Mouse (Mus musculus): ENCODE measurements around the gene Kcnab1.

The Kcnab1 gene

DNA sequence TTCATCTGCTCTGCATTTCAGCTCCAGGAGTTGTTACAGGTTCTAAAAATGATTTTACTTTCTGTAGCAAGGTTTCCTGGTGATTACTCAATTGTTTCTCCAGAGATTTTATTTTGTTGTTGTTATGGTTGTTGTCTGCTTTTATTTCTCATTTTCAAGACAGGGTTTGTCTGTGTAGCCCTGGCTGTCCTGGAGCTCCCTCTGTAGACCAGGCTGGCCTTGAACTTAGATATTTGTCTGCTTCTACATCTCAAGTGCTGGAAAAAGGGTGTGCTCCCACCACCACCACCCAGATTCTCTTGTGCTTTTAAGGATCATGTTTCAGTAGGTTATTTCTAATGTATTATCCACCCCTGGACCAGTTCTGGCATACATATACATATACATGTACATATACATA is 207.6 kb downstream of the Kcnab1 start:
- DNase-seq (ENCODE audit: low spot score in 2 of 2): no peak

DNA sequence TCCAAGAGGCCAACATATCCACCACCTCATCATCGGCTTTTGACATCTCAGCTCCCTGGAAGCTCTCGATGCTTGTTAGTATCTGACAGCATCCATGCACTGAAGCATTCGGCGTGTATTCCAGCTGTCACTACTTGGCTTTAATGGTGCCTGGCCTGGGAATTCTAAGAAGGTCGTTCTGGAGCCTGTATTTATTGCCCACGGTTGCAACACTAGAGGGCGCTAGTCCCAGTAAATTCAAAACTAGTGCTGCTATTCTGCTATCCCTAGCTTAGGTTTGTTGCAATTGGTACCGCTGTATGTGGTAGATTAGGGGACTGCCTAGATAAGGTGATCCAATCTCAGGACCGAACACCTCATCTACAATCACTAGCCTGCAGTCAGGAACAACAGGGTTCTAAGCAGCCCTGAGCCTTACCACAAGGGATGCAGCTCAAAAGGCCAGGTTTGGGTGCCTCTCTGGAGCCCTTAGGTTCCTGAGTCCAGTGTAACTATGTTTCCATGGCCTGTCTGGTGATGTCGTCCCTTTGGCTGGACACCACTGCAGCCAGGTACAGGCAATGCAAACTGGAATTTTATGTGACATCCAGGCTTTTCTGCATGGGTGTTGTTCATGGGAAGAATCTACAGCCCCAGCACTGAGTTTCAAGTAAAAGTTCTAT is 208.8 kb downstream of the Kcnab1 start:
- no peak for DNase-seq (ENCODE audit: low spot score in 2 of 2)

DNA sequence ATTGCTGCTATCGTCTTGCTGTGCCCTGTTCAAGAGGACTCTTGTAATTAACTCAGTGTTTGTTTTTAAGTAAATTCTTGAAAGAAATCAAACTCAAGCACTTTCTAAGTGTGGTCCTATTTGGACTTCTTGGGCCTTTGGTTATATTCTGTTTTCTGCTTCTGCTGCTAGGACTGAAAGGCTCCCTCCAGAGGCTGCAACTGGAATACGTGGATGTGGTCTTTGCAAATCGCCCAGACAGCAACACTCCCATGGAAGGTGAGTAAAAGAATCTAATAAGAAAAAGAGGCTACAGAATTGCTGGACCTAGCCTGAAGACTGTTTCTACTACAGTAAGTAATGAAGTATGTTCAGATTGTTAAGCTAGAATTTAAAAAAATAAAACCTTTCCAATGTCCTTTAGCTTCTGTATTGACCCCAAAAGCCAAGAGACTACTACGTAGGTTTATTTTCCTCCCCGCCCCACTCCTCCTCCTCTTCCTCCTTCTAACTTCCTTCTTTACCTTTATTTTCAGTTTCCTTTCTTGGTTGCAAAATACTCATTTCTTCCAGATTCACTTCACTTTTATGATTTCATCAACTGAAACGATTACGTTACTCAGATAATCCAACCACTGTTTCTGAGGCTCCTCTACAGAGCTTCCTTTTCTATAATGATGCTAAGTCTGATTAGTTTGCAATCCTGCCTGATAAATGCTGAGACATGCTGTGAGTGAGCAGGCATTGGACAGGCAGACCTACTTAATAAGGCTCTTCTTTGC is 210.2 kb downstream of the Kcnab1 start:
- no peak for DNase-seq (ENCODE audit: low spot score in 2 of 2)

- no peak for DNase-seq (ENCODE audit: low spot score in 2 of 2)
These were observed 211.8 kb downstream of the Kcnab1 start for GRCm38 (mm10) chr3:65320990-65321389.

- DNase-seq (ENCODE audit: low spot score in 2 of 2): peak in 1 of 2 experiments; percentile 18
These were observed 213.0 kb downstream of the Kcnab1 start for GRCm38 (mm10) chr3:65321981-65322779.

GRCm38 (mm10) chr3:65325254-65325653 is 216.1 kb downstream of the Kcnab1 start:
- no peak for DNase-seq (ENCODE audit: low spot score in 2 of 2)

DNA sequence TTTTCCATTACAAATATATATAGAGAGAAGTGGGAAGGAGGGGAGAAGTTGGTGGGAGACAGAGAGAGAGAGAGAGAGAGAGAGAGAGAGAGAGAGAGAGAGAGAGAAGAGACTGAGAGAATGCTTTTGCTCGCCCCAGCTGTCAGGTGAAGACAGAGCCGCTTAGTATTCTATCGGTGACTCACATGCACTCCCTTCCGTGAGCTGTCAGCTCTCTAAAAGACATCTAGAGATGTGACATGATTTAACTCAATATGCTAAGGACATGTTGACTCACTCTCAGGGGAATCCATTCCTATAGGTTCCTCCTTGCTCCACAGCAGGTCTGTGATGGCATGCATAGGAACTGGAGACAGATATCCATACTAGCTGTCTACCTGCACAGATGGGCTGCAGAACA is 219.6 kb downstream of the Kcnab1 start:
- no peak for DNase-seq (ENCODE audit: low spot score in 2 of 2)

GRCm38 (mm10) chr3:65337835-65338464 is 228.8 kb downstream of the Kcnab1 start:
- DNase-seq (ENCODE audit: low spot score in 2 of 2): no peak

GRCm38 (mm10) chr3:65340173-65340951 is 231.2 kb downstream of the Kcnab1 start:
- DNase-seq (ENCODE audit: low spot score in 2 of 2): no peak

- no peak for DNase-seq (ENCODE audit: low spot score in 2 of 2)
These were observed 237.0 kb downstream of the Kcnab1 start for GRCm38 (mm10) chr3:65346176-65346575.

GRCm38 (mm10) chr3:65352278-65353127 is 243.3 kb downstream of the Kcnab1 start:
- DNase-seq (ENCODE audit: low spot score in 2 of 2): no peak

GRCm38 (mm10) chr3:65353263-65354037 is 244.3 kb downstream of the Kcnab1 start:
- no peak for DNase-seq (ENCODE audit: low spot score in 2 of 2)

DNA sequence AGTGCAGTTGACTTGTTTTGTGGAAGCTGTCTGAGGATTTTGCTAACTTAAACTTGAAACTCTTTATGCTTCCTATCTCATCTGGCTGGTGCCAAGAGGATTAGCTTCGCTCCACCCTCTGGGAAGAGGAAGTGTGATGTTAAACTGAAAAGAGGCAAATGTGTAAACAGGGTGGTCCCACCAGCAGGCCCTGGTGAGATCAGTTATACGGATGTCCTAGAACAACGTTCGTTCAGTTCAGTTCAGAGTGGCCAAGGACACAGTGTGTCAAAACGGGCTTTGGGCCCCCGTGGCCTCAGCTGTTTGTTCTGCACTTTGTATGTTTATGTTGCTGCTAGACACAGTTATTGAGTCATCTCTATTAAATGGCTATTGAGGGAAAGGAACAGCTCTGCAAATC is 246.3 kb downstream of the Kcnab1 start:
- no peak for DNase-seq (ENCODE audit: low spot score in 2 of 2)

DNA sequence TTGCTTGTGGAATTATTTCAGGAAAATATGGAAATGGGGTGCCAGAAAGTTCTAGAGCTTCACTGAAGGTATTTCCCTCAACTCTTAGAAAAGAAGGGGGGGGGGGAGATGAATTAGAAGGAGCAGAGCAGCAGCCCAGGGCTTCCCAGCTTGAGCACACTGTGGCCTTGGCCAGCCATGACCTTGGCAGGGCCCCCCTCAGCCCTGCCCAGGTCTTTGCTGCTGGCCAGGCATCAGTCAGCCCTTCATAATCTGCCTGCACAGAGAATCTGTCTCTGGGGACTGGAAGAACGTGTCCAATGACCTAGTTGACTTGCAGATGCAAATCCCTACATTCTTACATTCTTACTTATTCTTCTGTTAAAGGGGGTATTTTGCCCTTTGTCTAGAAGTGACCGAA is 249.1 kb downstream of the Kcnab1 start:
- DNase-seq (ENCODE audit: low spot score in 2 of 2): no peak

- DNase-seq (ENCODE audit: low spot score in 2 of 2): no peak
These were observed 249.7 kb downstream of the Kcnab1 start for GRCm38 (mm10) chr3:65358841-65359240.

- no peak for DNase-seq (ENCODE audit: low spot score in 2 of 2)
These were observed 251.2 kb downstream of the Kcnab1 start for GRCm38 (mm10) chr3:65360163-65360969.

DNA sequence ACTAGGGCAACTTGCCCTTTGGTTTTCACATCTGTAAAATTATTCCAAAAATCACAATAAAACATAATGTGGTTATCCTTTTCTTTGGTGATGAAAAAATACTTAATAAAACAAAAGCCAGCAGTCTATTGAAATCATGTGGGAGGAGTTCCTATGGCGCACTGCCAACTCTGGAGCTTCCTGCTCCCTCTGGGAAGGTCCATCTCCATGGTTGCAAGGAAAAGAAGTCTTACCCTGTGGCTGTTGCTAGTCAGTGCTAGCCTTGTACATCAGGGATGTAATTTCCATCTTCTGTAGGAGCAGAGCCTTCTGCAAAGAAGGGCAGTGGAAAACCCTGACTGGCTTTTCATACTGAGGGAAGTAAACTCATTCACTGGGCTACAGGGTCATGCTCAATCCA is 254.3 kb downstream of the Kcnab1 start:
- no peak for DNase-seq (ENCODE audit: low spot score in 2 of 2)

DNA sequence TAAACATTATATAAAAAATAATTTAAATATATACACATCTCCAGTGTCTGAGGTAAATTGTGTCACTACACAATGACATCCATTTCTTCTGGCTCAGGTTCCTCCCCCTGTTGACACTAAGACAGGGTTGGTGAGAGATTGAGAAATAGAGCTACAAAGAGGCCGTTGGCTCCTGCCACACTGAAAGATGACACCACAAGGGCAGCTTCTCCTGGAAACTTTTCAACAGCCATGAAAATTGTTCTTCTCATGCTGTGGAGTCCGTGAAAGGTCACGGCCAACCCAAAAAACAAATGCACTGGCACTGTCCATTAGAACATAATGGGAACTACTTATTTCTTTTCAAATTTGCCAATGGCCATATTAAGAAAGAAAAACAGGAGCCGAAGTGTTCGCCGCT is 256.0 kb downstream of the Kcnab1 start:
- DNase-seq (ENCODE audit: low spot score in 2 of 2): no peak

Data from frontal cortex, postnatal 14 days (tissue).